Mouse (Mus musculus) ES-Bruce4 (cell line): Measurements from ENCODE around the gene Zic2. TPM values are rescaled to one million over a fixed set of nuclear protein-coding genes. Genes with fewer than 3 reads are reported as not detected.

Source experiments
- H3K27ac ChIP-seq: 2 replicates; pipeline ENCODE4 v1.5.1; 2012; ENCODE audit warnings: low read length, inconsistent platforms; ENCODE audit not compliant: insufficient read depth
- H3K27me3 ChIP-seq: 2 replicates; pipeline ENCODE4 v1.6.1; 2012; ENCODE audit warnings: mild to moderate bottlenecking, low read length, inconsistent platforms; ENCODE audit not compliant: control insufficient read depth, poor library complexity, insufficient read depth, severe bottlenecking
- H3K36me3 ChIP-seq: 2 replicates; pipeline ENCODE4 v1.6.1; 2012; ENCODE audit warnings: inconsistent platforms, mild to moderate bottlenecking, low read length, moderate library complexity; ENCODE audit not compliant: control insufficient read depth, poor library complexity, insufficient read depth, severe bottlenecking
- H3K4me1 ChIP-seq: one replicate; pipeline ENCODE4 v1.8.1; 2011; ENCODE audit warnings: low read length; ENCODE audit not compliant: control insufficient read depth, insufficient read depth
- H3K4me3 ChIP-seq: 2 replicates; pipeline ENCODE4 v1.5.1; 2011; ENCODE audit warnings: low read depth, mild to moderate bottlenecking, low read length
- H3K9ac ChIP-seq: 2 replicates; pipeline ENCODE4 v1.6.1; 2012; ENCODE audit warnings: low read depth, mild to moderate bottlenecking, inconsistent platforms; ENCODE audit not compliant: poor library complexity, severe bottlenecking
- H3K9me3 ChIP-seq: replicated peaks from 2 replicates; pipeline ENCODE4 v1.6.1; 2012; ENCODE audit warnings: mild to moderate bottlenecking, low read length, inconsistent platforms; ENCODE audit not compliant: control insufficient read depth, poor library complexity, insufficient read depth, severe bottlenecking
- CTCF ChIP-seq: IDR thresholded peaks from one replicate; pipeline ENCODE4 v1.8.1; 2011; ENCODE audit warnings: low read depth, low read length
- EP300 ChIP-seq: IDR thresholded peaks from 2 replicates; pipeline ENCODE4 v1.6.1; 2011; ENCODE audit warnings: low read depth, low read length; ENCODE audit not compliant: insufficient read depth
- POLR2A ChIP-seq: IDR thresholded peaks from one replicate; pipeline ENCODE4 v1.8.1; 2011; ENCODE audit warnings: low read length; ENCODE audit not compliant: insufficient read depth
- polyA plus RNA-seq: library from polyadenylated mRNA; stranded (reverse); fragments of >200 nt; gene quantifications from 2 replicates; pipeline ENCODE4 v1.2.4, GENCODE M21; 2011; ENCODE audit warnings: low read depth; ENCODE audit not compliant: missing spikeins, insufficient read depth, insufficient read length

Zic2 gene
- polyA plus RNA-seq, 1 experiment = 25.2 TPM

GRCm38 (mm10) chr14:122490441-122491328, 15.4 kb downstream of the Zic2 start, which contains the start of gene Gm10837:
Gene Gm10837 (plus strand): TSS chr14:122490586.
- Histone ChIP-seq H3K27ac (no peak within 1 kb of the TSS), H3K4me1 (no peaks in the 10 kb centered on the region), H3K9ac (no peak within 1 kb of the TSS), H3K4me3 (peak within 1 kb of the TSS; percentile 60), H3K27me3 (peaks cover 18% of the 10 kb centered on the region), H3K36me3 (no peaks in the 10 kb centered on the region), H3K9me3 (no peaks in the 10 kb centered on the region)
- no peak for TF ChIP-seq CTCF
- TF ChIP-seq POLR2A = no peak
- TF ChIP-seq EP300 = 0 out of 2 replicates have a peak, but pooled peaks have one; percentile 17

GRCm38 (mm10) chr14:122491521-122491920, 16.3 kb downstream of the Zic2 start:
- TF ChIP-seq CTCF (no peak), EP300 (no peak), POLR2A (no peak)
- peaks cover 15% of the 10 kb centered on the region for H3K27me3 ChIP-seq

GRCm38 (mm10) chr14:122492015-122492414, 16.8 kb downstream of the Zic2 start:
- Histone ChIP-seq H3K4me1 (no peaks in the 10 kb centered on the region), H3K9ac (no peak overlapping the region), H3K9me3 (no peaks in the 10 kb centered on the region), H3K4me3 (no peak overlapping the region), H3K36me3 (no peaks in the 10 kb centered on the region), H3K27me3 (peaks cover 15% of the 10 kb centered on the region), H3K27ac (no peak overlapping the region)
- TF ChIP-seq EP300 = no peak
- TF ChIP-seq CTCF = no peak
- no peak for TF ChIP-seq POLR2A

More at GRCm38 (mm10) chr14:122491521-122491920, 16.3 kb downstream of the Zic2 start:
- Histone ChIP-seq H3K27ac (no peak overlapping the region), H3K9me3 (no peaks in the 10 kb centered on the region), H3K36me3 (no peaks in the 10 kb centered on the region), H3K4me3 (no peak overlapping the region), H3K4me1 (no peaks in the 10 kb centered on the region), H3K9ac (no peak overlapping the region)

GRCm38 (mm10) chr14:122509058-122509457, 33.8 kb downstream of the Zic2 start:
- no peak overlapping the region for H3K4me3 ChIP-seq
- TF ChIP-seq POLR2A (no peak), EP300 (no peak), CTCF (no peak)
- H3K27me3 ChIP-seq = no peaks in the 10 kb centered on the region; the same call in 1 of the 2 replicates
- no peaks in the 10 kb centered on the region for H3K36me3 ChIP-seq
- no peaks in the 10 kb centered on the region for H3K9me3 ChIP-seq
- no peaks in the 10 kb centered on the region for H3K4me1 ChIP-seq
- H3K27ac ChIP-seq = no peak overlapping the region
- H3K9ac ChIP-seq = no peak overlapping the region

GRCm38 (mm10) chr14:122511519-122511918, 36.3 kb downstream of the Zic2 start:
- Histone ChIP-seq H3K9ac (no peak overlapping the region), H3K4me3 (no peak overlapping the region), H3K9me3 (no peaks in the 10 kb centered on the region), H3K4me1 (no peaks in the 10 kb centered on the region), H3K27me3 (no peaks in the 10 kb centered on the region; the same call in 1 of the 2 replicates), H3K27ac (no peak overlapping the region), H3K36me3 (no peaks in the 10 kb centered on the region)
- TF ChIP-seq CTCF = no peak

GRCm38 (mm10) chr14:122513511-122514036, 38.3 kb downstream of the Zic2 start:
- H3K4me1 ChIP-seq = no peaks in the 10 kb centered on the region
- no peak overlapping the region for H3K27ac ChIP-seq
- no peaks in the 10 kb centered on the region; the same call in 1 of the 2 replicates for H3K27me3 ChIP-seq

More at GRCm38 (mm10) chr14:122513511-122514036, 38.3 kb downstream of the Zic2 start:
- Histone ChIP-seq H3K9me3 (no peaks in the 10 kb centered on the region), H3K9ac (no peak overlapping the region), H3K36me3 (no peaks in the 10 kb centered on the region), H3K4me3 (no peak overlapping the region)
- TF ChIP-seq EP300 = no peak
- TF ChIP-seq POLR2A = no peak
- no peak for TF ChIP-seq CTCF
